Mouse (Mus musculus) myocyte (in vitro differentiated cells): ENCODE data around the gene 1190002N15Rik. TPM values are rescaled to one million over a fixed set of nuclear protein-coding genes. Genes with fewer than 3 reads are reported as not detected.

Experiments
- H3K27me3 ChIP-seq: one replicate; pipeline ENCODE4 v1.6.1; 2011; ENCODE audit not compliant: control insufficient read depth, insufficient read depth, insufficient read length
- H3K36me3 ChIP-seq: one replicate; pipeline ENCODE4 v1.6.1; 2011; ENCODE audit not compliant: control insufficient read depth, insufficient read depth
- H3K4me2 ChIP-seq: one replicate; pipeline ENCODE4 v1.6.1; 2011; ENCODE audit warnings: low read depth, control low read depth
- H3K4me3 ChIP-seq: one replicate; pipeline ENCODE4 v1.5.1; 2011; ENCODE audit warnings: mild to moderate bottlenecking, control low read depth, moderate library complexity
- H3K79me2 ChIP-seq: one replicate; pipeline ENCODE4 v1.6.1; 2011; ENCODE audit not compliant: control insufficient read depth, insufficient read depth
- H3ac ChIP-seq: one replicate; pipeline ENCODE4 v1.6.1; 2011; ENCODE audit not compliant: control insufficient read depth, insufficient read length
- CEBPB ChIP-seq: IDR thresholded peaks from 2 replicates; pipeline ENCODE4 v1.6.1; 2011; ENCODE audit warnings: mild to moderate bottlenecking, moderate library complexity; ENCODE audit not compliant: poor library complexity, insufficient read depth, severe bottlenecking
- E2F4 ChIP-seq: IDR thresholded peaks from one replicate; pipeline ENCODE4 v1.6.1; 2011; ENCODE audit warnings: mild to moderate bottlenecking, control low read depth, moderate library complexity; ENCODE audit not compliant: insufficient read depth
- MAX ChIP-seq: IDR thresholded peaks from one replicate; pipeline ENCODE4 v1.6.1; 2011; ENCODE audit warnings: low read depth, mild to moderate bottlenecking, control low read depth
- MYOD1 ChIP-seq, 3 experiments: IDR thresholded peaks; one replicate each; pipeline ENCODE4 v1.6.1; 2011; ENCODE audit warnings: control low read depth in 2 of 3, low read depth in 2 of 3, mild to moderate bottlenecking in 2 of 3, moderate library complexity in 1 of 3; ENCODE audit not compliant: insufficient read length in 2 of 3, control insufficient read depth in 1 of 3
- MYOG ChIP-seq, 3 experiments: IDR thresholded peaks; one replicate each; pipeline ENCODE4 v1.6.1; 2011; ENCODE audit warnings: control low read depth in 2 of 3, low read depth in 2 of 3, mild to moderate bottlenecking in 2 of 3; ENCODE audit not compliant: insufficient read length in 2 of 3, control insufficient read depth in 1 of 3, insufficient read depth in 1 of 3
- POLR2A ChIP-seq: IDR thresholded peaks from one replicate; pipeline ENCODE4 v1.6.1; 2011; ENCODE audit warnings: low read depth, mild to moderate bottlenecking, control low read depth, moderate library complexity; ENCODE audit not compliant: insufficient read length
- POLR2AphosphoS2 ChIP-seq: IDR thresholded peaks from one replicate; pipeline ENCODE4 v1.6.1; 2011; ENCODE audit warnings: low read depth, control low read depth; ENCODE audit not compliant: insufficient read length
- REST ChIP-seq: IDR thresholded peaks from one replicate; pipeline ENCODE4 v1.6.1; 2011; ENCODE audit warnings: mild to moderate bottlenecking, control low read depth, moderate library complexity; ENCODE audit not compliant: insufficient read depth, insufficient read length
- SRF ChIP-seq: IDR thresholded peaks from one replicate; pipeline ENCODE4 v1.6.1; 2011; ENCODE audit warnings: low read depth; ENCODE audit not compliant: control insufficient read depth, insufficient read length
- TCF12 ChIP-seq: IDR thresholded peaks from one replicate; pipeline ENCODE4 v1.6.1; 2011; ENCODE audit warnings: mild to moderate bottlenecking, control low read depth; ENCODE audit not compliant: poor library complexity, insufficient read depth, severe bottlenecking
- TCF3 ChIP-seq: IDR thresholded peaks from one replicate; pipeline ENCODE4 v1.6.1; 2011; ENCODE audit warnings: low read depth, control low read depth; ENCODE audit not compliant: insufficient read length
- USF1 ChIP-seq: IDR thresholded peaks from one replicate; pipeline ENCODE4 v1.6.1; 2011; ENCODE audit warnings: low read depth, mild to moderate bottlenecking, control low read depth, moderate library complexity
- polyA plus RNA-seq: library from polyadenylated mRNA; unstranded; fragments of >200 nt; fragmentation: generic; extraction: Trizol; gene quantifications from one replicate; pipeline ENCODE4 v1.2.1, GENCODE M21; 2012; ENCODE audit warnings: missing spikeins

The 1190002N15Rik gene
- polyA plus RNA-seq, 1 experiment = 21.0 TPM

GRCm38 (mm10) chr9:94550493-94551095, 12.7 kb upstream of the 1190002N15Rik start:
- no peak overlapping the region for H3ac ChIP-seq
- no peak overlapping the region for H3K4me2 ChIP-seq
- no peaks in the 10 kb centered on the region for H3K36me3 ChIP-seq
- H3K4me3 ChIP-seq = no peak overlapping the region
- TF ChIP-seq MYOD1 (IDR thresholded peaks at IDR 0.05; ENCODE audit: control insufficient read depth in 1 of 3, insufficient read length in 2 of 3, low read depth in 2 of 3) (no peak), TCF12 (no peak), POLR2AphosphoS2 (no peak), REST (no peak), TCF3 (no peak), USF1 (no peak), MYOG (IDR thresholded peaks at IDR 0.05; ENCODE audit: control insufficient read depth in 1 of 3, insufficient read depth in 1 of 3, insufficient read length in 2 of 3, low read depth in 2 of 3) (no peak)
- no peaks in the 10 kb centered on the region for H3K27me3 ChIP-seq
- no peaks in the 10 kb centered on the region for H3K79me2 ChIP-seq

DNA sequence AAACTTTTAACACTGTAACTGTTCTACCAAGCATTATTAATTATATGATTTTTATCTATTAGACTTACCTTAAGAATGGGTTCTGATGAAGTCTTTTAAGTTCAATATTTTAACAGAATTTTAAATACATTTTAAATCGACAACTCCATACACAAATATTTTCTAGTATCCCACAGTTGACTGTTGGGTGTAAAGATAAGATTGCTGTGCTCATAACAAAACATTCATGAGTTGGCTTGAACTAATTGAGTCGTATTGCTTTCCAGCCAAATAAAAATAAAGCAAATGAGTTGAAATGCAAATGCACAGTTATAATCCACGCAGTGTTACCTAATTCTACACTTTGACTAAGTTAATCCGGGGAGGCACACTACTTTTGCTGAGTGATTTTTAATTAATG, 6.0 kb upstream of the 1190002N15Rik start:
- Histone ChIP-seq H3K4me2 (no peak overlapping the region), H3K4me3 (no peak overlapping the region), H3ac (no peak overlapping the region), H3K27me3 (no peaks in the 10 kb centered on the region), H3K36me3 (no peaks in the 10 kb centered on the region), H3K79me2 (peaks cover 12% of the 10 kb centered on the region)
- TF ChIP-seq TCF3 = no peak
- TF ChIP-seq POLR2AphosphoS2 = no peak
- no peak for TF ChIP-seq MYOD1 (IDR thresholded peaks at IDR 0.05; ENCODE audit: control insufficient read depth in 1 of 3, insufficient read length in 2 of 3, low read depth in 2 of 3)
- TF ChIP-seq E2F4 = no peak
- TF ChIP-seq POLR2A = no peak
- no peak for TF ChIP-seq TCF12
- TF ChIP-seq MYOG (IDR thresholded peaks at IDR 0.05; ENCODE audit: control insufficient read depth in 1 of 3, insufficient read depth in 1 of 3, insufficient read length in 2 of 3, low read depth in 2 of 3) = no peak
- no peak for TF ChIP-seq CEBPB
- no peak for TF ChIP-seq REST
- no peak for TF ChIP-seq USF1
- TF ChIP-seq SRF = no peak
- TF ChIP-seq MAX = no peak

GRCm38 (mm10) chr9:94540343-94541095, 2.6 kb upstream of the 1190002N15Rik start:
- no peaks in the 10 kb centered on the region for H3K27me3 ChIP-seq
- H3K4me3 ChIP-seq = peak overlapping the region; percentile 86
- TF ChIP-seq MAX (no peak), SRF (no peak), E2F4 (no peak)
- H3K79me2 ChIP-seq = peaks cover 30% of the 10 kb centered on the region
- peak overlapping the region; percentile 89 for H3K4me2 ChIP-seq
- H3ac ChIP-seq = no peak overlapping the region
- H3K36me3 ChIP-seq = no peaks in the 10 kb centered on the region

DNA sequence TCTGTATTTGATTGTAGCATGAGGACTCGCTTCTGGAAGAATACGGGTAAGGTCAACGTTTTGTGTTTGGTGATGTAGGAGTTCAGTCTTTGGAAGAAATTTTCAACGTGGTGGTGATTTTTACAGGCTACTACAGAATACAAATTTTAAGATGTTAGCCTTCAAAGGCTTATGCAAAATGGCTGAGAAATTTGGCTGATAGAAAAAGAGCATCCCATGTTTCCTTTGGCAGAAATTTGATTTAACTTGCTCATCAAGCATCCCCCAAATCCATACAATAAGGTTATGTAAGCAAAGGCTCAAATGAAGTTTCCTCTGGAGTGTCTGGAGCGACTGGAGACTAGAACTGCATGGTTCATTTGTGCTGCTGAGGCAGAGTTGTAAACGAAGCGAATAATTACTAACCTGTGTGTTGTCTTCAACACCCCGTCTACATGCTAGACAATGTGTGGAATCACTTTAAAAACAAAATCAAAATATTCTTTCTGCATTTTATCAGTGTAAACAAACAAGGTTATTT, 1.5 kb upstream of the 1190002N15Rik start:
- Histone ChIP-seq H3K27me3 (no peaks in the 10 kb centered on the region), H3K36me3 (no peaks in the 10 kb centered on the region), H3ac (no peak overlapping the region), H3K4me3 (peak overlapping the region; percentile 86), H3K4me2 (peak overlapping the region; percentile 89), H3K79me2 (peaks cover 41% of the 10 kb centered on the region)
- TF ChIP-seq REST (no peak), CEBPB (no peak), MYOD1 (IDR thresholded peaks at IDR 0.05; ENCODE audit: control insufficient read depth in 1 of 3, insufficient read length in 2 of 3, low read depth in 2 of 3) (no peak), SRF (no peak), E2F4 (no peak), TCF3 (no peak), MYOG (IDR thresholded peaks at IDR 0.05; ENCODE audit: control insufficient read depth in 1 of 3, insufficient read depth in 1 of 3, insufficient read length in 2 of 3, low read depth in 2 of 3) (no peak), USF1 (no peak), POLR2AphosphoS2 (no peak), MAX (no peak), TCF12 (no peak), POLR2A (no peak)

GRCm38 (mm10) chr9:94538823-94539143, 902 bp upstream of the 1190002N15Rik start:
- Histone ChIP-seq H3K79me2 (peaks cover 47% of the 10 kb centered on the region), H3ac (peak overlapping the region; percentile 93), H3K27me3 (no peaks in the 10 kb centered on the region), H3K36me3 (no peaks in the 10 kb centered on the region), H3K4me3 (peak overlapping the region; percentile 86), H3K4me2 (peak overlapping the region; percentile 89)
- TF ChIP-seq REST (no peak), MYOG (IDR thresholded peaks at IDR 0.05; ENCODE audit: control insufficient read depth in 1 of 3, insufficient read depth in 1 of 3, insufficient read length in 2 of 3, low read depth in 2 of 3) (peak in 2 of 3 experiments; percentile 9 to 51), MYOD1 (IDR thresholded peaks at IDR 0.05; ENCODE audit: control insufficient read depth in 1 of 3, insufficient read length in 2 of 3, low read depth in 2 of 3) (peak in 1 of 3 experiments; percentile 46)
